Mouse (Mus musculus) hindbrain, embryonic 12.5 days (tissue): ENCODE measurements at regions not wholly inside any gene's neighbourhood (a gene's known extent, or its start where the extent isn't known, plus 50 kb on each side); places are given as distances from the start of the nearest gene placed in this dataset.

ENCODE experiments used
- ATAC-seq: fragments of 200-750 bp; cut with Nextera tagmentation; 2 replicates; pipeline ENCODE4 v1.8.0; 2017; ENCODE audit warnings: moderate TSS enrichment; ENCODE audit not compliant: low FRiP score
- H3K27ac ChIP-seq: fragments of 300-500 bp; sonication (generic); 2 replicates; pipeline ENCODE4 v1.5.1; 2016; ENCODE audit warnings: mild to moderate bottlenecking
- H3K27me3 ChIP-seq: fragments of 300-500 bp; sonication (generic); 2 replicates; pipeline ENCODE4 v1.6.1; 2016; ENCODE audit warnings: mild to moderate bottlenecking
- H3K36me3 ChIP-seq: fragments of 300-500 bp; sonication (generic); 2 replicates; pipeline ENCODE4 v1.6.1; 2016; ENCODE audit warnings: mild to moderate bottlenecking
- H3K4me1 ChIP-seq: fragments of 300-500 bp; sonication (generic); 2 replicates; pipeline ENCODE4 v1.6.1; 2016
- H3K4me2 ChIP-seq: fragments of 300-500 bp; sonication (generic); replicated peaks from 2 replicates; pipeline ENCODE4 v1.6.1; 2016; ENCODE audit warnings: mild to moderate bottlenecking
- H3K4me3 ChIP-seq: fragments of 300-500 bp; sonication (generic); 2 replicates; pipeline ENCODE4 v1.5.1; 2016; ENCODE audit warnings: mild to moderate bottlenecking
- H3K9ac ChIP-seq: fragments of 300-500 bp; sonication (generic); 2 replicates; pipeline ENCODE4 v1.6.1; 2016; ENCODE audit warnings: mild to moderate bottlenecking, moderate library complexity
- H3K9me3 ChIP-seq: fragments of 300-500 bp; sonication (generic); replicated peaks from 2 replicates; pipeline ENCODE4 v1.6.1; 2016; ENCODE audit warnings: mild to moderate bottlenecking
- WGBS: fragments of 180-500 bp; shearing (Covaris S2); methylation state at CpG from one replicate; pipeline ENCODE4 v1.1.7; 2016; 5-methylcytosine and 5-hydroxymethylcytosine counted together

- H3K4me1 ChIP-seq, result no peaks in the 10 kb centered on the region
- H3K27ac ChIP-seq, result no peak overlapping the region
- no peak overlapping the region for H3K4me3 ChIP-seq
- no peak overlapping the region for H3K9ac ChIP-seq
- no peaks in the 10 kb centered on the region for H3K27me3 ChIP-seq
- no peaks in the 10 kb centered on the region for H3K9me3 ChIP-seq
- ATAC-seq, result no peak
- 87% methylated on average over 3 of the region's 3 CpGs for WGBS
- no peak overlapping the region for H3K4me2 ChIP-seq
- H3K36me3 ChIP-seq, result no peaks in the 10 kb centered on the region
Measured at GRCm38 (mm10) chr6:143669446-143670130, 502.6 kb downstream of the Etnk1 start.

- Histone ChIP-seq H3K27me3 (no peaks in the 10 kb centered on the region), H3K9ac (no peak overlapping the region), H3K4me3 (no peak overlapping the region), H3K4me2 (no peak overlapping the region), H3K36me3 (no peaks in the 10 kb centered on the region), H3K27ac (no peak overlapping the region), H3K4me1 (no peaks in the 10 kb centered on the region), H3K9me3 (no peaks in the 10 kb centered on the region)
- no peak for ATAC-seq
- WGBS, result 90% methylated on average over 9 of the region's 9 CpGs
Measured at GRCm38 (mm10) chr6:143690131-143690530, 523.1 kb downstream of the Etnk1 start.

GRCm38 (mm10) chr6:143690866-143691265, 523.8 kb downstream of the Etnk1 start:
- no peak for ATAC-seq
- Histone ChIP-seq H3K27ac (no peak overlapping the region), H3K9ac (no peak overlapping the region), H3K27me3 (no peaks in the 10 kb centered on the region), H3K4me1 (no peaks in the 10 kb centered on the region), H3K4me3 (no peak overlapping the region), H3K9me3 (no peaks in the 10 kb centered on the region), H3K36me3 (no peaks in the 10 kb centered on the region), H3K4me2 (no peak overlapping the region)
- 71% methylated on average over 6 of the region's 6 CpGs for WGBS

DNA sequence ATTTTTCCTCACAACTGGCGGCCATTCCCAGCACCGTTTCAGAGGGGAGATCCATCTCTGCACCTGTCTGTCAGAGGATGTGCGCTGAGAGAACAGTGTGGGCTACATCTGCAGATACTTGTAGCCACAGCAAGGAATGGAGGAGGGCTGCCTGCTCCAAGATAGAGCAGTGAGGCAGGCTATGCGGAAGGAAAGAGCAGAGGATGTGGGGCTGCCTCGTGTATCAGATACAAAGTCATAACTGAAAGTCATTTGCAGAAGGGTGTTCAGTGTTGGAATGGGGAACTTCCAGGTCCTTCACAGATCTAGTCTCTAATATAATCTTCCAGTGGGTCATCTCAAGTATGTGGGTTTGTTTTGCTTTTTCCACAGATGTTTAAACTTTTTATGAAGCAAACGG, 531.0 kb downstream of the Etnk1 start:
- Histone ChIP-seq H3K4me2 (no peak overlapping the region), H3K27ac (no peak overlapping the region), H3K4me3 (no peak overlapping the region), H3K4me1 (no peaks in the 10 kb centered on the region), H3K36me3 (no peaks in the 10 kb centered on the region), H3K9ac (no peak overlapping the region), H3K9me3 (no peaks in the 10 kb centered on the region), H3K27me3 (no peaks in the 10 kb centered on the region)
- no peak for ATAC-seq
- whole genome bisulfite sequencing, result 67% methylated on average over 6 of the region's 6 CpGs

GRCm38 (mm10) chr6:143703984-143704383, 537.0 kb downstream of the Etnk1 start:
- Histone ChIP-seq H3K9ac (no peak overlapping the region), H3K4me1 (peaks cover 4% of the 10 kb centered on the region; the same call in 1 of the 2 replicates), H3K9me3 (no peaks in the 10 kb centered on the region), H3K27ac (no peak overlapping the region), H3K4me2 (no peak overlapping the region), H3K27me3 (no peaks in the 10 kb centered on the region), H3K36me3 (no peaks in the 10 kb centered on the region), H3K4me3 (no peak overlapping the region)
- WGBS, result 85% methylated on average over 8 of the region's 8 CpGs
- ATAC-seq, result no peak

DNA sequence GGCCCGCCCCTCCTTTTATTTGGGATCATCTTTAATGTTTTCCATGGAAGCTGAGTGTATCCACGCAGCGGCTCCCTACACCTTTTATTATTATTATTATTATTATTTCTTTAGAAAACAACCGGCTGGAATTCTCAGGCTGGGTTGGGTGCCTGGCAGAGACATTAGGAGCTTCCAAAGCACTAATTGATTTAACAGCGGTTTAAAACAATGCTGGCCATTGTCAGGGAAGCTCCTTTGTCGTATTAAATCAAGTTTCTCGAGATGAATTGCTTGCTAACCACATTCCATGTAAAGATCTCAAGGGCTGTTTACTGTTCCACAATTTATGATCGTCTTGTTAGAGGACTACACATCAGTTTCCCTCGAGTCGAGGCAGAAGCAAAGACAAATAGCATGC, 539.4 kb downstream of the Etnk1 start:
- H3K27me3 ChIP-seq, result no peaks in the 10 kb centered on the region
- no peak overlapping the region for H3K4me3 ChIP-seq
- 50% methylated on average over 10 of the region's 10 CpGs for WGBS
- ATAC-seq, result no peak
- no peak overlapping the region for H3K4me2 ChIP-seq
- no peak overlapping the region for H3K9ac ChIP-seq
- H3K9me3 ChIP-seq, result no peaks in the 10 kb centered on the region
- no peak overlapping the region for H3K27ac ChIP-seq
- H3K36me3 ChIP-seq, result no peaks in the 10 kb centered on the region
- peaks cover 4% of the 10 kb centered on the region; the same call in 1 of the 2 replicates for H3K4me1 ChIP-seq

- Histone ChIP-seq H3K9me3 (no peaks in the 10 kb centered on the region), H3K4me2 (no peak overlapping the region), H3K27ac (no peak overlapping the region), H3K4me3 (no peak overlapping the region), H3K4me1 (peaks cover 7% of the 10 kb centered on the region; the same call in 1 of the 2 replicates), H3K27me3 (no peaks in the 10 kb centered on the region), H3K9ac (no peak overlapping the region), H3K36me3 (no peaks in the 10 kb centered on the region)
- WGBS, result 59% methylated on average over 10 of the region's 10 CpGs
- no peak for ATAC-seq
Measured at GRCm38 (mm10) chr6:143714461-143714860, 547.4 kb downstream of the Etnk1 start.

GRCm38 (mm10) chr6:143750074-143750473, 583.1 kb downstream of the Etnk1 start:
- Histone ChIP-seq H3K4me2 (no peak overlapping the region), H3K4me1 (no peaks in the 10 kb centered on the region), H3K9me3 (no peaks in the 10 kb centered on the region), H3K9ac (no peak overlapping the region), H3K4me3 (no peak overlapping the region), H3K36me3 (no peaks in the 10 kb centered on the region), H3K27ac (no peak overlapping the region), H3K27me3 (no peaks in the 10 kb centered on the region)
- no peak for ATAC-seq

- Histone ChIP-seq H3K9ac (no peak overlapping the region), H3K27me3 (no peaks in the 10 kb centered on the region), H3K4me3 (no peak overlapping the region), H3K36me3 (no peaks in the 10 kb centered on the region), H3K27ac (no peak overlapping the region), H3K4me1 (no peaks in the 10 kb centered on the region), H3K9me3 (no peaks in the 10 kb centered on the region), H3K4me2 (no peak overlapping the region)
- 74% methylated on average over 14 of the region's 14 CpGs for WGBS
- ATAC-seq, result no peak
Measured at GRCm38 (mm10) chr6:143751076-143752070, 584.4 kb downstream of the Etnk1 start.

DNA sequence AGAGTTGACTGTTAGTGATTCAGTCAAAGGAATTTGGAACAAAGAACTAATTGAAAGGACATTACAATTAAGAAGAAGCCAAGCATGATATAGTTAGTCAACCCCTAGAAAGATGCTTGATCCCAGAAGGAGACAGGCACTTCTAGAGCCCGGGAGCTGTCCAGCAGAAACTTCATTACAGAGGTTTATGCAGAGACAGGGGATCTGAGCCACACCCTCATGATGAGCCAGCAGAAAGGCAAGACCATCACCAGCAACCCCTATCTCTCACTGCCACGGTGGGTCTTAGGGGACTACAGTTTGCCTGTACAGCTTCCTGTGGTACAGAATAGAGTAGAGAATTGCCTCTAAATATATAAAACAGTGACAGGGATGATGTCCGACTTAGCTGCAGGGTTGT, 590.4 kb downstream of the Etnk1 start:
- Histone ChIP-seq H3K27me3 (no peaks in the 10 kb centered on the region), H3K27ac (no peak overlapping the region), H3K4me2 (no peak overlapping the region), H3K36me3 (no peaks in the 10 kb centered on the region), H3K4me1 (no peaks in the 10 kb centered on the region), H3K4me3 (no peak overlapping the region), H3K9ac (no peak overlapping the region), H3K9me3 (no peaks in the 10 kb centered on the region)
- 87% methylated on average over 3 of the region's 3 CpGs for WGBS
- ATAC-seq, result no peak

GRCm38 (mm10) chr6:143768115-143768514, 601.1 kb downstream of the Etnk1 start:
- H3K36me3 ChIP-seq, result no peaks in the 10 kb centered on the region
- H3K4me1 ChIP-seq, result no peaks in the 10 kb centered on the region
- H3K9me3 ChIP-seq, result no peaks in the 10 kb centered on the region
- H3K9ac ChIP-seq, result no peak overlapping the region
- no peak overlapping the region for H3K4me3 ChIP-seq
- H3K4me2 ChIP-seq, result no peak overlapping the region
- 89% methylated on average over 2 of the region's 2 CpGs for WGBS
- no peak overlapping the region for H3K27ac ChIP-seq
- H3K27me3 ChIP-seq, result no peaks in the 10 kb centered on the region
- ATAC-seq, result no peak
